Mouse (Mus musculus) stomach, postnatal 0 days (tissue): ENCODE measurements around the gene 5730507C01Rik. TPM values are rescaled to one million over a fixed set of nuclear protein-coding genes. Genes with fewer than 3 reads are reported as not detected.
"Not testable (repeated sequence)": the region's sequence is repeated elsewhere in the genome, so short reads cannot be mapped to it uniquely, and the experiment has no call there.

Experiments used
- ATAC-seq: fragments of 200-750 bp; cut with Nextera tagmentation; 2 replicates; pipeline ENCODE4 v1.8.0; 2017; ENCODE audit not compliant: low FRiP score, low TSS enrichment
- DNase-seq: peaks from one replicate; pipeline ENCODE4 v3.0.0-alpha.2; 2016; ENCODE audit warnings: low spot score
- H3K27ac ChIP-seq: fragments of 300-500 bp; sonication (generic); replicated peaks from 2 replicates; pipeline ENCODE4 v1.5.1; 2014; ENCODE audit warnings: mild to moderate bottlenecking, control low read depth
- H3K27me3 ChIP-seq: fragments of 300-500 bp; sonication (generic); 2 replicates; pipeline ENCODE4 v1.6.1; 2014; ENCODE audit warnings: low read length; ENCODE audit not compliant: control insufficient read depth, insufficient read depth
- H3K36me3 ChIP-seq: fragments of 300-500 bp; sonication (generic); 2 replicates; pipeline ENCODE4 v1.6.1; 2014; ENCODE audit warnings: low read length, mixed read lengths; ENCODE audit not compliant: control insufficient read depth, insufficient read depth
- H3K4me1 ChIP-seq: fragments of 300-500 bp; sonication (generic); replicated peaks from 2 replicates; pipeline ENCODE4 v1.6.1; 2014; ENCODE audit warnings: antibody characterized with exemption; ENCODE audit not compliant: control insufficient read depth, insufficient read depth
- H3K4me2 ChIP-seq: fragments of 300-500 bp; sonication (generic); replicated peaks from 2 replicates; pipeline ENCODE4 v1.6.1; 2014; ENCODE audit warnings: low read depth, mild to moderate bottlenecking, control low read depth, moderate library complexity
- H3K4me3 ChIP-seq: fragments of 300-500 bp; sonication (generic); 2 replicates; pipeline ENCODE4 v1.5.1; 2014; ENCODE audit warnings: low read depth, low read length, control low read depth
- H3K9ac ChIP-seq: fragments of 300-500 bp; sonication (generic); 2 replicates; pipeline ENCODE4 v1.6.1; 2014; ENCODE audit warnings: mild to moderate bottlenecking, low read length, control low read depth, mixed read lengths
- H3K9me3 ChIP-seq: fragments of 300-500 bp; sonication (generic); 2 replicates; pipeline ENCODE4 v1.6.1; 2016; ENCODE audit warnings: low read length; ENCODE audit not compliant: control insufficient read depth
- CTCF ChIP-seq: IDR thresholded peaks from 2 replicates; pipeline ENCODE4 v1.5.1; 2016; ENCODE audit warnings: antibody characterized with exemption, low read depth, mild to moderate bottlenecking, moderate library complexity
- EP300 ChIP-seq: optimal IDR thresholded peaks from 2 replicates; pipeline ENCODE3; 2016; ENCODE audit warnings: antibody characterized with exemption
- WGBS: fragments of 180-500 bp; shearing (Covaris S2); extraction: QIAGEN DNeasy Blood & Tissue Kit; methylation state at CpG from one replicate; pipeline ENCODE4 v1.1.7; 2014; 5-methylcytosine and 5-hydroxymethylcytosine counted together
- polyA plus RNA-seq: library from polyadenylated mRNA; unstranded; fragments of >200 nt; fragmentation: Nextera tagmentation; extraction: Ambion mirVana; gene quantifications from 2 replicates; pipeline ENCODE4 v1.2.1, GENCODE M21; 2015

The 5730507C01Rik gene
- polyA plus RNA-seq = 0.50 and 0.56 TPM in 2 replicates

- 7% methylated on average over 26 of the region's 36 CpGs for WGBS
- Histone ChIP-seq H3K9me3 (no peaks in the 10 kb centered on the region), H3K27me3 (no peaks in the 10 kb centered on the region), H3K27ac (no peak within 1 kb of the TSS), H3K4me3 (peak within 1 kb of the TSS; percentile 34), H3K4me2 (peak within 1 kb of the TSS; percentile 47), H3K4me1 (no peaks in the 10 kb centered on the region), H3K36me3 (no peaks in the 10 kb centered on the region), H3K9ac (0 out of 2 replicates have a peak within 1 kb of the TSS, but pooled peaks have one; percentile 18)
- TF ChIP-seq CTCF = peak; percentile 40; the same call in 1 of the 2 replicates
- TF ChIP-seq EP300 = no peak
- ATAC-seq (no peak; the same call in 1 of the 2 replicates), DNase-seq (peak; percentile 52)
These were observed at the start of gene 5730507C01Rik for GRCm38 (mm10) chr12:18514171-18514570. 5730507C01Rik (plus strand) TSS chr12:18514510.

- Histone ChIP-seq H3K9ac (0 out of 2 replicates have a peak overlapping the region, but pooled peaks have one; percentile 18), H3K4me3 (peak overlapping the region; percentile 34), H3K4me2 (peak overlapping the region; percentile 47)
- peak; percentile 9 for DNase-seq
- WGBS = 9% methylated on average over 46 of the region's 52 CpGs
- not testable (repeated sequence) for H3K27ac ChIP-seq, H3K36me3 ChIP-seq, ATAC-seq, H3K27me3 ChIP-seq, H3K9me3 ChIP-seq, H3K4me1 ChIP-seq
These were observed 306 bp downstream of the 5730507C01Rik start for GRCm38 (mm10) chr12:18514616-18515015.

- H3K9ac ChIP-seq = not testable (repeated sequence)
- peak; percentile 10 for DNase-seq
These were observed 767 bp downstream of the 5730507C01Rik start for GRCm38 (mm10) chr12:18515077-18515476.

More at GRCm38 (mm10) chr12:18515077-18515476, 767 bp downstream of the 5730507C01Rik start:
- Histone ChIP-seq H3K4me2 (peak overlapping the region; percentile 25), H3K4me3 (peak overlapping the region; percentile 34)
- not testable (repeated sequence) for ATAC-seq, H3K27me3 ChIP-seq, H3K36me3 ChIP-seq, H3K9me3 ChIP-seq, H3K4me1 ChIP-seq, H3K27ac ChIP-seq
- WGBS = 10% methylated on average over 13 of the region's 17 CpGs
